Mouse (Mus musculus): Measurements from ENCODE around the gene Clip3.

DNA sequence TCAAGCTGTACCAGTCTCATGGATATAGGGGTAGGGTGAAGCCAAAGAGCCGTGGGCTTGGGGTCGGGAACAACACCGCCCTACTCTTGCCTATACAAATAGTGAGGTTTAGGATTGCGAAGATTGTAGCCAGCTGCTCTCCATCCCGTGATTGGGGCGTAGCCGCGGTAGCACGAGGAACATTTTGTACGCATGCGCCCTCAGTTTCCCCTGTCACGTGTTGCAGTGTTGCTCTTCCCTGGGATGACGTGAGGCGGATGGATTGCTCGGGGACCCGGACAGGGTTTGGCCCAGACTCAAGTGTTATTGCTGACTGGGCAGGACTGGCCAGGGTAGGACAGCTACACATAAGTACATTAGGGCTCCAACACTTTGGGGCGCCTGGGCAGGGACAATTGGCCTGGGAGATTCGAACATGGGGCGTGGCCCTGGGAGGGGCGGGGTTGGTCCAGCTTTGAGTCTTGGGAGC, 10.8 kb upstream of the Clip3 start:
- no peak for TF ChIP-seq CTCF (IDR thresholded peaks at IDR 0.05; ENCODE audit: control insufficient read depth, insufficient read depth, insufficient replicate concordance, low read depth, low read length)
- TF ChIP-seq POLR2A (IDR thresholded peaks at IDR 0.05; ENCODE audit: control insufficient read depth, low read depth, low read length) = no peak
